Mouse (Mus musculus): ENCODE measurements around the gene Fbxw8. TPM values are rescaled to one million over a fixed set of nuclear protein-coding genes. Genes with fewer than 3 reads are reported as not detected.

Fbxw8 gene
- polyA plus RNA-seq, 1 experiment from 2014 or later, result 45.0 TPM

GRCm38 (mm10) chr5:118172078-118172723 lies 16.9 kb upstream of the Fbxw8 start:
- peaks cover 42% of the 10 kb centered on the region for H3K4me1 ChIP-seq
- peaks cover 81% of the 10 kb centered on the region for H3K27me3 ChIP-seq
- under 1% methylated on average over 27 of the region's 27 CpGs for WGBS
- peaks cover 6% of the 10 kb centered on the region for H3K9me3 ChIP-seq (replicated peaks)
- H3K4me2 ChIP-seq (replicated peaks), result peak overlapping the region; percentile 93
- 0 out of 2 replicates have a peak overlapping the region, but pooled peaks have one; percentile 47 for H3K9ac ChIP-seq
- peak overlapping the region; percentile 47 for H3K4me3 ChIP-seq
- ATAC-seq (ENCODE audit: low FRiP score), result no peak
- no peaks in the 10 kb centered on the region for H3K36me3 ChIP-seq
- H3K27ac ChIP-seq, result no peak overlapping the region

GRCm38 (mm10) chr5:118171665-118172064 lies 16.4 kb upstream of the Fbxw8 start:
- H3K4me2 ChIP-seq (replicated peaks), result peak overlapping the region; percentile 93
- no peak overlapping the region for H3K27ac ChIP-seq
- peak overlapping the region; percentile 47 for H3K9ac ChIP-seq
- no peaks in the 10 kb centered on the region for H3K36me3 ChIP-seq
- ATAC-seq (ENCODE audit: low FRiP score), result no peak
- H3K4me3 ChIP-seq, result peak overlapping the region; percentile 47
- H3K9me3 ChIP-seq (replicated peaks), result peaks cover 6% of the 10 kb centered on the region
- H3K27me3 ChIP-seq, result peaks cover 86% of the 10 kb centered on the region
- WGBS, result under 1% methylated on average over 36 of the region's 36 CpGs
- H3K4me1 ChIP-seq, result peaks cover 42% of the 10 kb centered on the region

- Histone ChIP-seq H3K4me1 (peaks cover 42% of the 10 kb centered on the region), H3K9ac (0 out of 2 replicates have a peak overlapping the region, but pooled peaks have one; percentile 47), H3K27ac (no peak overlapping the region), H3K36me3 (no peaks in the 10 kb centered on the region), H3K4me2 (replicated peaks) (peak overlapping the region; percentile 93), H3K9me3 (replicated peaks) (peaks cover 6% of the 10 kb centered on the region), H3K4me3 (peak overlapping the region; percentile 47), H3K27me3 (peaks cover 90% of the 10 kb centered on the region)
- WGBS, result under 1% methylated on average over 25 of the region's 25 CpGs
- no peak for ATAC-seq (ENCODE audit: low FRiP score)
Observed at GRCm38 (mm10) chr5:118170888-118171529, 15.7 kb upstream of the Fbxw8 start.

- H3K27ac ChIP-seq, result no peak overlapping the region
- no peak for ATAC-seq (ENCODE audit: low FRiP score)
- whole genome bisulfite sequencing, result under 1% methylated on average over 111 of the region's 117 CpGs
Observed at GRCm38 (mm10) chr5:118169222-118170221, 14.3 kb upstream of the Fbxw8 start.

GRCm38 (mm10) chr5:118167561-118167995 lies 12.3 kb upstream of the Fbxw8 start:
- 66% methylated on average over 8 of the region's 8 CpGs for WGBS
- no peak for ATAC-seq (ENCODE audit: low FRiP score)

More at GRCm38 (mm10) chr5:118169222-118170221, 14.3 kb upstream of the Fbxw8 start:
- H3K36me3 ChIP-seq, result no peaks in the 10 kb centered on the region
- H3K27me3 ChIP-seq, result peaks cover 86% of the 10 kb centered on the region
- peaks cover 38% of the 10 kb centered on the region for H3K4me1 ChIP-seq
- H3K4me3 ChIP-seq, result peak overlapping the region; percentile 47
- peak overlapping the region; percentile 93 for H3K4me2 ChIP-seq (replicated peaks)
- H3K9ac ChIP-seq, result peak overlapping the region; percentile 63
- no peaks in the 10 kb centered on the region for H3K9me3 ChIP-seq (replicated peaks)

GRCm38 (mm10) chr5:118165462-118165861 lies 10.2 kb upstream of the Fbxw8 start:
- H3K9ac ChIP-seq, result no peak overlapping the region
- H3K36me3 ChIP-seq, result no peaks in the 10 kb centered on the region
- no peaks in the 10 kb centered on the region for H3K9me3 ChIP-seq (replicated peaks)
- peaks cover 12% of the 10 kb centered on the region for H3K4me1 ChIP-seq
- H3K27ac ChIP-seq, result no peak overlapping the region
- peaks cover 71% of the 10 kb centered on the region for H3K27me3 ChIP-seq
- ATAC-seq (ENCODE audit: low FRiP score), result no peak
- no peak overlapping the region for H3K4me2 ChIP-seq (replicated peaks)
- H3K4me3 ChIP-seq, result no peak overlapping the region

More at GRCm38 (mm10) chr5:118167561-118167995, 12.3 kb upstream of the Fbxw8 start:
- Histone ChIP-seq H3K4me2 (replicated peaks) (no peak overlapping the region), H3K9ac (no peak overlapping the region), H3K4me3 (no peak overlapping the region), H3K4me1 (peaks cover 26% of the 10 kb centered on the region), H3K9me3 (replicated peaks) (no peaks in the 10 kb centered on the region), H3K36me3 (no peaks in the 10 kb centered on the region), H3K27ac (no peak overlapping the region), H3K27me3 (peaks cover 72% of the 10 kb centered on the region)

- H3K9me3 ChIP-seq (replicated peaks), result no peaks in the 10 kb centered on the region
- no peak within 1 kb of the TSS for H3K4me3 ChIP-seq
- no peak for ATAC-seq (ENCODE audit: low FRiP score)
- peaks cover 72% of the 10 kb centered on the region for H3K27me3 ChIP-seq
- peaks cover 8% of the 10 kb centered on the region for H3K4me1 ChIP-seq
- H3K4me2 ChIP-seq (replicated peaks), result no peak within 1 kb of the TSS
- H3K27ac ChIP-seq, result no peak within 1 kb of the TSS
- H3K9ac ChIP-seq, result no peak within 1 kb of the TSS
- H3K36me3 ChIP-seq, result no peaks in the 10 kb centered on the region
- WGBS, result 71% methylated on average over 12 of the region's 12 CpGs
Observed at GRCm38 (mm10) chr5:118164581-118164980, 9.3 kb upstream of the Fbxw8 start, which contains the start of gene Hrk. Gene Hrk, plus strand, starts transcription at chr5:118164648.

- Histone ChIP-seq H3K27ac (no peak overlapping the region), H3K9ac (no peak overlapping the region), H3K36me3 (no peaks in the 10 kb centered on the region), H3K4me1 (no peaks in the 10 kb centered on the region), H3K4me3 (no peak overlapping the region), H3K9me3 (replicated peaks) (no peaks in the 10 kb centered on the region), H3K27me3 (peaks cover 36% of the 10 kb centered on the region), H3K4me2 (replicated peaks) (no peak overlapping the region)
- no peak for ATAC-seq (ENCODE audit: low FRiP score)
- WGBS, result 45% methylated on average over 4 of the region's 4 CpGs
Observed at GRCm38 (mm10) chr5:118160691-118161090, 5.4 kb upstream of the Fbxw8 start.

- WGBS, result 61% methylated on average over 4 of the region's 4 CpGs
- Histone ChIP-seq H3K36me3 (no peaks in the 10 kb centered on the region), H3K27me3 (peaks cover 23% of the 10 kb centered on the region), H3K27ac (no peak overlapping the region), H3K4me2 (replicated peaks) (no peak overlapping the region), H3K4me3 (no peak overlapping the region), H3K9me3 (replicated peaks) (no peaks in the 10 kb centered on the region), H3K9ac (no peak overlapping the region), H3K4me1 (peaks cover 19% of the 10 kb centered on the region)
- ATAC-seq (ENCODE audit: low FRiP score), result no peak
Observed at GRCm38 (mm10) chr5:118156976-118157375, 1.7 kb upstream of the Fbxw8 start.

- no peaks in the 10 kb centered on the region for H3K36me3 ChIP-seq
- peak overlapping the region; percentile 80 for H3K27ac ChIP-seq
- peak overlapping the region; percentile 84 for H3K4me2 ChIP-seq (replicated peaks)
- H3K9ac ChIP-seq, result peak overlapping the region; percentile 92
- H3K27me3 ChIP-seq, result peaks cover 8% of the 10 kb centered on the region; the same call in 1 of the 2 replicates
- no peaks in the 10 kb centered on the region for H3K9me3 ChIP-seq (replicated peaks)
- no peak; the same call in 1 of the 2 replicates for ATAC-seq (ENCODE audit: low FRiP score)
- peak overlapping the region; percentile 84 for H3K4me3 ChIP-seq
- peaks cover 19% of the 10 kb centered on the region for H3K4me1 ChIP-seq
- WGBS, result 20% methylated on average over 9 of the region's 9 CpGs
Observed at GRCm38 (mm10) chr5:118155565-118155947, 292 bp upstream of the Fbxw8 start.

- peaks cover 40% of the 10 kb centered on the region for H3K4me1 ChIP-seq
- ATAC-seq (ENCODE audit: low FRiP score), result no peak
- 80% methylated on average over 3 of the region's 3 CpGs for WGBS
Observed at GRCm38 (mm10) chr5:118149711-118150110, 5.6 kb downstream of the Fbxw8 start.

More at GRCm38 (mm10) chr5:118149711-118150110, 5.6 kb downstream of the Fbxw8 start:
- Histone ChIP-seq H3K4me3 (no peak overlapping the region), H3K36me3 (peaks cover 3% of the 10 kb centered on the region; the same call in 1 of the 2 replicates), H3K9me3 (replicated peaks) (no peaks in the 10 kb centered on the region), H3K4me2 (replicated peaks) (no peak overlapping the region), H3K9ac (no peak overlapping the region), H3K27ac (no peak overlapping the region), H3K27me3 (no peaks in the 10 kb centered on the region)
